ENCODE assay signal across 9 mouse cellular contexts in the genomic region with DNA sequence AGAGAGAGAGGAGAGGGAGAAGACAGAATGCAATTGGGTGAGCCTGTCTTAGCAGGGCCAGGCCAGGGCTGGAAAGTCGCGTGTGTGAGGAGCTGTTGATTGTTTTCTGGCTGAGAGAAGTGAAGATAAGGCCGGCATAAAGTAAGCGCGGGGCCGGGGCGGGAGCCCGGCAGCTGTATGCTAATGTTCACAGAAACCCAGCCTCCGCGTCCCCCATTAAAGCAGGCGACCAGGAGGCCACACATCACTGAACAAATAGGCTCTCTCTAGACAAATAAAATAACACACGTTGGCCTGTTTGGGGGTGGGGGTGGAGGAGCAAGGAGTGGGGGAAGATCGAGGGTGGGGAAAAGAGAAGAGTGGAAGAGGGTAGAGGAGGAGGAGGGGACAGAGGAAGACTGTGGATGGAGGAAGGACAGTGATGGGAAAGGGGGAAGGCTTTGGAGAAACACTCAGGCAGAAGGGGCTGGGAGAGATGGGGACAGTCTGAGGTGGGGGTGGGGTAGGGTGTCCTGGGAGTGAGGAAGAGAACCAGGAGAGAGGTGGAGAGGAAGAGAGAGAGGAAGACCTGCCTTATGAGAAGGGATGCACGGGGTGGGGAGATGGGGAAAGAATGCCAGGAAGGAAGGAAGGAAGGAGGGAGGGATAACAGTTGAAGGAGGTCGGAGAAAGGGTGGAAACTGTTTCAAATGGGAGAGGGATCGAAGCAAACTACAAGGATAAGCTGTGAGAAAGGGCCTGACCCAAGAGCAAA. TPM values are rescaled to one million over a fixed set of nuclear protein-coding genes. Genes with fewer than 3 reads are reported as not detected.
DNase-seq lines count a peak whose midpoint lies in the region; ATAC-seq lines count a peak whose summit lies in the region.
"Had no signal": no experiment of that assay in that cellular context is flagged by ENCODE, and none has a peak within 500 bp of the region (broad histone marks: within the 10 kb centered on the region; RNA-seq: fewer than 3 reads in every experiment).

No protein-coding gene starts in this region.

- peak overlapping the region; percentile 45 for H3K4me3 ChIP-seq in hindbrain, embryonic 10.5 days
- H3K4me3 ChIP-seq in neural tube, embryonic 11.5 days (ENCODE audit: low read depth, low read length): no peak overlapping the region

- peak overlapping the region; percentile 89 for H3K27ac ChIP-seq in hindbrain, embryonic 10.5 days
- H3K27ac ChIP-seq in neural tube, embryonic 11.5 days (ENCODE audit: low read depth, low read length): peak overlapping the region; percentile 82
- H3K27ac ChIP-seq: heart, adult 2 months had no signal

- H3K4me1 ChIP-seq in hindbrain, embryonic 10.5 days (replicated peaks): peaks cover 76% of the 10 kb centered on the region
- peaks cover 28% of the 10 kb centered on the region for H3K4me1 ChIP-seq in neural tube, embryonic 11.5 days (ENCODE audit: control insufficient read depth, insufficient read depth, low read length)

- intact Hi-C loops in left cerebral cortex, postnatal 10 days (cut with DNase I): loop anchor here (5.0 kb wide), 2 partner anchors 150 to 260 kb away; no protein-coding TSS in a partner anchor

- 2% methylated on average over 16 of the region's 16 CpGs for whole genome bisulfite sequencing in hindbrain, embryonic 10.5 days
- WGBS in neural tube, embryonic 11.5 days: under 1% methylated on average over 16 of the region's 16 CpGs

- H3K36me3 ChIP-seq in hindbrain, embryonic 10.5 days: no peaks in the 10 kb centered on the region
- H3K36me3 ChIP-seq in neural tube, embryonic 11.5 days (ENCODE audit: control insufficient read depth, insufficient read depth, low read length): no peaks in the 10 kb centered on the region

- peaks cover 97% of the 10 kb centered on the region for H3K27me3 ChIP-seq in hindbrain, embryonic 10.5 days (ENCODE audit: insufficient read depth, poor library complexity, severe bottlenecking)
- H3K27me3 ChIP-seq in neural tube, embryonic 11.5 days (ENCODE audit: control insufficient read depth, insufficient read depth, low read length): peaks cover 39% of the 10 kb centered on the region

- H3K4me2 ChIP-seq in neural tube, embryonic 11.5 days (ENCODE audit: low read depth): peak overlapping the region; percentile 39

- ATAC-seq in neural tube, embryonic 11.5 days (ENCODE audit: insufficient read depth, low FRiP score, low TSS enrichment): peak; percentile 9
- ATAC-seq in monocyte, adult 5-6 weeks (replicated peaks; ENCODE audit: insufficient number of reproducible peaks, low FRiP score, low TSS enrichment, poor library complexity, severe bottlenecking): no peak

- peak; percentile 15 to 25 for DNase-seq in left cerebral cortex, adult 18-20 months (ENCODE audit: low spot score in 2 of 2)
- DNase-seq in left cerebral cortex, postnatal 10 days (ENCODE audit: extremely low spot score in 1 of 2, low spot score in 2 of 2): no peak
- peak; percentile 26 for DNase-seq in embryo, embryonic 11.5 days (ENCODE audit: low read depth, low spot score)
- DNase-seq in hindbrain, embryonic 10.5 days (ENCODE audit: low spot score): peak; percentile 76
- DNase-seq in neural tube, embryonic 11.5 days (ENCODE audit: low spot score): peak; percentile 79
- DNase-seq in adrenal gland, postnatal 14 days: no peak
- DNase-seq in cerebellum, postnatal 25 days: no peak

- H3K9me3 ChIP-seq in hindbrain, embryonic 10.5 days: no peaks in the 10 kb centered on the region
- no peaks in the 10 kb centered on the region for H3K9me3 ChIP-seq in neural tube, embryonic 11.5 days (ENCODE audit: control insufficient read depth, low read length)

- H3K9ac ChIP-seq in neural tube, embryonic 11.5 days (ENCODE audit: low read length): peak overlapping the region; percentile 49

RNA-seq across cellular contexts. Expression of a gene that starts 4.3 kb away (rescaled TPM):
- 1 to 10 TPM; 6.7 to 7.0 TPM for total RNA-seq in left cerebral cortex, adult 18-20 months (2021)
- total RNA-seq in left cerebral cortex, postnatal 10 days (2021): 1 to 10 TPM; 3.2 to 3.6 TPM
- polyA plus RNA-seq in hindbrain, embryonic 10.5 days (2016; fragmentation: Nextera tagmentation; extraction: Ambion mirVana): 4.9 and 7.3 TPM in 2 replicates
- polyA plus RNA-seq in neural tube, embryonic 11.5 days (2014; fragmentation: Nextera tagmentation; extraction: Ambion mirVana): 7.4 and 9.3 TPM in 2 replicates
- total RNA-seq in monocyte, adult 5-6 weeks (2017): not detected in 3 replicates
- 6.0 and 6.8 TPM in 2 replicates for total RNA-seq in adrenal gland, postnatal 14 days (2021)
- total RNA-seq: heart, adult 2 months had no signal
- polyA plus RNA-seq: heart, adult 2 months had no signal

Comparison
In these comparisons a context has a peak if more than half of its experiments do, and no peak if none do; other contexts are left out.
1. DNase-seq: peak in left cerebral cortex, adult 18-20 months (2 of 2), embryo, embryonic 11.5 days (single experiment), hindbrain, embryonic 10.5 days (single experiment) and neural tube, embryonic 11.5 days (single experiment); none in left cerebral cortex, postnatal 10 days (0 of 2), adrenal gland, postnatal 14 days (single experiment) and cerebellum, postnatal 25 days (0 of 2).